Mouse (Mus musculus) testis, postnatal 14 days (tissue): ENCODE measurements around the gene Rps11.

ENCODE experiments used
- DNase-seq: peaks from one replicate; pipeline ENCODE4 v3.0.0; 2021; ENCODE audit warnings: low spot score

Gene Rps11

DNA sequence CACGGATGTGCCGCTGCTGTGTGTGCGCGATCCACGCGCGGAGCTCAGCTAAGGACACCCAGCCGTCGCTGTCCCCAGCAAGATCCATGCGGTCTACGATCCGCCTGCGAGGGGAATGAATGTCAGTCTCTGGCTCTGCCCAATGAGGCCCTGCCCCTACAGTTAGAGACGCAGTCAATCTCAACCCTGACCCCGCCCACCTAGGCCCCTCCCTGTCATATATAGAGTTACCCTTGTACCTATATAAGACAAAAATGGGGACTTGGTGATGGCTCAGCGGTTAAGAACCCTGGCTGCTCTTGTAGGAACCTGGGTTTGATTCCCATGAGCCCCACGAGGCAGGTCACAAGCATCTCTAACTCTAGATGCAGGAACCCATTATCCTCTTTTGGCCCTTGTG is 35.6 kb downstream of the Rps11 start:
- no peak for DNase-seq

DNA sequence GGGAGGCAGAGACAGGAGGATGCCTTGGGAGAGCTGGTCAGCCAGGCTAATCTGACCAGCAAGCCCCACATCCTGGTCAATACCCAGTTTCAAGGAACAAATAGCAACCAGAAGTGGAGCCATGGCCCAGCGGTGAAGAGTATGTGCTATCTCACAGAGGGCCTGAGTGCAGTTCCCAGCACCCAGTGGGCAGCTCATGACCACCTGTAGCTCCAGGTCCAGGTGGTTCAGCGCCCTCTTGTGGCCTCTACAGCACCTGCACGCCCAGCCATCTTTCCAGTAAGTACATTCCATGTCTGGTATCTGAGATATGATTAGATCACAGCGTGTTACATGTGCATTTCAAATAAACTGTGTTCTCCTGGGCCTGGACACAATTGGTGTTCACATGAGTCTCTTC is 38.2 kb downstream of the Rps11 start:
- DNase-seq, result no peak

DNA sequence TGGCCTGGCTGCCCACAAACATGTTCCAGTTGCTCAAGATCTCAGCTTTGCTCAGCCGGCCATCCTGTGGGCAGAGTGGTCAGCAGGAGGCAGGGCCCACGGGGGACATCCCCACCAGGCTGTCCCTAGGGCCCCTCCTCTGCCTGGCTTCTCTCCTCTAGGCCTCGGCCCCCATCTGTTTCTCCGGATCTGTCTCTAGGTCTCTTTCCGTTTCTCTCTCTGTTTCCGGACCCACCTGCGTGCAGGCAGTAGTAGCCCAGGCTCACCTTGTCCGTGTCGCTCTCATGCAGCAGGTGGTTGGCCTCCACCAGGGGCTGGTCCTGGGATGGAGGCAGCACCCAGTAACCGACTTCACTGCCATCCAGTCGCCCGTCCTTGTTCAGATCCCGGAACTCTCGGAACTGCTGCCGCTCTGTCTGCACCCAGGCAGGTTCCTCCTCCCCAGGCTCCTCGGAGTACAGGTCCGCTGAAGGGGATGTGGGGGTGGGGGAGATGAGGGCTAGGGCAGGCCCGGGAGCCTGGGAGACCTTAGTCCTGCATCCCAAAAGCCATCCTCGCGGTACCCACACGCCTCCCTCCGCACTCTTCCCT is 40.8 kb downstream of the Rps11 start:
- DNase-seq, result no peak

DNA sequence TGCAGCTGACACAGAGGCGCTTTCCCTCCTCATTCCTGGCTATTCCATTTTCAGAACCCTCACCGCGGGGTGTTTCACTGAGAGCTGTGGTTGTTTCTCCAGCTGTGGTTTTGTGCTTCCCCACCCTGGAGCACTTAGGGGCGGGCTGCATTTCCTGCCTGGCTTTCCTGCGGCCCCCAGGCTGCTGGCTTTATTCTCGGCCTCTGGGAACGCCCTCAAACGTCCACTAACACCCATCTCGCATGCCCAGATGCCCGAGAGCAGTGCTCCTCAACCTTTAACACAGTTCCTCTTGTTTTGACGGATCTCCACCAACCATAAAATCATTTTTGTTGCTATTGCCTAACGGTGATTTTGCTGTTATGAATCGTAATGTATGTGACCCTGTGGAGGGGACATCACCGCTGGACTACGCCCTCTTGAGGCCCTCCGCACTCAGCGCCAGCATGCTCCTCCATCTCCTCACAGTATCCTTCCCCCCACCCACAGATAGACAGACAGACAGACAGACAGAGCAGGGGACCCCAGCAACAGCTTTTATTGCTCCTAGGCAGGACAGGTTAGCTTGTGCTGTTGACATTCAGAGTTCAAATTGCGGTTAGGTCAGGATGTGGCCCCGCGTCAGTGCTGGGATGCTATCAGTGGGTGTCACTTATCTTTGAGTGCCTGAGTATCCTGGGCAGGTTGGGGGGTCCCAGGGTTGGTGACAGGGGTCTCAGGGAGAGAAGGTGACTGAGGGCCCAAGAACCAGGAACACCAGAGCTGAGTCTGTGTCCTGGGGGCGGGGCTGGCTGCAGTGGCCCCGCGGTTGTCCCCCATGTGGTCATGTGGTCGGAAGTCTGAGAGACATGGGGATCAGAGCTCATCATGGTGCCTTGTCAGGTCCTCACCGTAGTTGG is 41.6 kb downstream of the Rps11 start:
- no peak for DNase-seq

DNA sequence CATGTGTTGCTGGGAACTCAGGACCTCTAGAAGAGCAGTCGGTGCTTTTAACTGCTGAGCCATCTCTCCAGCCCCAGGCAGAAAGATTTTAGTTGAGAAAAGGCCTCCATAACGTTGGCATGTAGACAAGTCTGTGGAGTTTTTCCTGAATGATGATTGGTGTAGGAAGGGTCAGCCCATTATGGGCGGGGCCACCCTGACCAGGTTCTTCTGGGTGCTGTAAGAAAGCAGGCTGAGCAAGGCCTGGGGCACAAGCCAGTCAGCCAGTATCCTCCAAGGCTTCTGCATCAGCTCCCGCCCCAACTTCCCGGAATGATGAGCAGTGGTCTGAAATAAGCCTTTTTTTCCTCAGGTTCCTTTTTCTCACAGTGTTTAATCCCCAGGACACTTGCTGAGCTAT is 43.2 kb downstream of the Rps11 start:
- no peak for DNase-seq

DNA sequence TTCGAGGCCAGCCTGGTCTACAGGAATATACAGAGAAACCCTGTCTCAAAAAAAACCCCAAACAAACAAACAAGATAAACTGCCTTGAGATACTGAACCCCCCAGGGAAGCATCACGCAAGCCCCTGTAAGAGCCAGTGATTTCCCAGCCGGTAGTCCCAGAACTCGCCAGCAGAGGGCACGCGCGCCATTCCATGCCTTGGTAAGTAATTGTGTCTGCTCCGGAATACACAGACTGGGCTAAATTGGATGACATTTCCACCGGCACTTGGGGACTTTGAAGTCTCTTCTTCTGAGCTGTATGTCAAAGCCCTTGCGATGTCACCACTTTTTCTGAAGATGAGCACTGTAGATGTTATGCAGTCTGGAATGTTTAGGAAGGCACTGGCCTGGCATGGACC is 44.4 kb downstream of the Rps11 start:
- peak; percentile 80 for DNase-seq

DNA sequence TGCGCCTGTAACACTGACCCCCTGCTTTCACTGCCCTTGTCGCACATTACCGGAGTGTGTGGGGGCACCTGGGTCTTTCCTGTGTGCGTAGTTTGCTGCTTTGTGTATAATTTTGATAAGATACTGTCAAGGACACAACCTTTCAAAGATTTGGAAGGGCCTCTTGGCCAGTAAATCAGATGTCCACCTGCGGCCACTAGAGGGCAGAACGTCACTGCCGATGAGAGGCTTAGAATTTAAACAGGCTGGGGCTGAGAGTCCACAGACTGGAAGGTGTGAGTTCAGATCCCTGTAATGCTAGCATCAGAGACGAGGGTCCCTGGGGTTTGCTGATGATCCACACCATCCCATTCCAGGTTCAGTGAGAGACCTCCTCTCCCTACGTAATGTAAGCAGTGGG is 45.7 kb downstream of the Rps11 start:
- DNase-seq, result no peak

DNA sequence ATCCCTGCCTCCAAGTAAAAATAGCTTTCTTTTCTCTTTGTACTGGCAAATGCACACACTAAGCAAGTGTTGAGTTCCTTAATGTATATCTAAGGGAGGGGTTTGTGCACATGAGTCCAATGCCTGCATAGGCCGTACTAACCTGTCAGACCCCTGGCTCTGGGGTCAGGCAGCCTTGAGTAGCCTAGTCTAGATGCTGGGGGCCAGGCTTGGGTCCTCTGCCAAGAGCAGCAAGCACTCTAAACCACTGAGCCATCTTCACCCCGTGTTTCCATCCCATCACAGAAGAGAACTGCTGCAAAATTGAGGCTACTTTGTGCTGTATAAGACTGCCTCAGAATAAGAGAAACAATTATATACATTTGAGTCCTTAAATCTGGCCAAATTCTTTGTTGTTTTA is 46.4 kb downstream of the Rps11 start:
- DNase-seq, result no peak

DNA sequence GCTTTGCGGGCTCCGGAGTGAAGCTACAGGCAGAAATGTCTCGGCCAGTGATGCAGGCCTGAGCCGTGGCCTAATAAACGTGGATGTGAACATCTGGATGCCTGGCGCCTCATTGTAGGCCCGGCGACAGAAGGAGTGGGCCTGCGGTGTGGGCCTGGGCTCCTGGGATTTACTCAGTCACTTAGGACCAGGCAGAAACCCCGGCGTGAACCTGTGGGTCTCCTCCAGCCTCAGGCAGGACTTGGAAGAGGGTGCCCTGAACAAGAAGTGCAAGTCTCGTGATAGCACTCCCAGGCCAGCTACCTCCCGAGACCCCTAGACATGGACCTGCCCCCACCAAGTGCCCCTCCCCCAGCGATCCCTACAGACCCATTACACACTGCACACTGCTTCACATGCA is 46.9 kb downstream of the Rps11 start:
- DNase-seq, result no peak

DNA sequence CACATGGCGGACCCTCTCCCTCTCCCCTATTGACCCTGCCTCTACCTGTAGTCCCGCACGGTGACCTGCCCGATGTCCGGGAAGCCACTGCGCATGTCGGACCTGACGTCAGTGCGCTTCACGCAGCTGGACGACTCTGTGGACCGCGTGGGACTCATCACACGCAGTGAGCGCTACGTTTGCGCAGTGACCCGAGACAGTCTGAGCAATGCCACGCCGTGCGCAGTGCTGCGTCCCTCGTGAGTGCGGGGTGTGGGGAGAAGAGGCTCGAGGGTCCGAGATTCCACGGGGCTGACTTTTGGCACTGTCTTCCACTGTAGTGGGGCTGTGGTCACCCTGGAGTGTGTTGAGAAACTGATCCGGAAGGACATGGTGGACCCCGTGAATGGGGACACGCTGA is 47.7 kb downstream of the Rps11 start:
- no peak for DNase-seq

DNA sequence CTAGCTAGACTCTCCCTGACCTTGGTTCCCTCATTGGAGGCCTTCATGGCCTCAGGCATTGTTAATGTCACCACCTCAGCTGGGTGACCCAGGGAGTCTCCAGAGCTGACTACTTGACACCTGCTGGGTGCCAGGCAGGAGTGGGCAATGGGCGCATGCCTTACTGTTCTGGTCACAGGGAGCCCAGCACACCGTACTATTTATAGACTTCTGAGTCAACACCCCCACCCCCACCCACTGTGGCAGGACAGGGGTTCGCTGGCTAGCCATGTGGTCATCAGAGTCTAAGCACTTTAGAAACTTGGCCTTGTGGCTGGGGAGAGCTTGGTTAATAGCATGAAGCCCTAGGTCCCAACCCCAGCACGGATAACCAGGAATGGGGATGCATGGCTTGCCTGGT is 48.8 kb downstream of the Rps11 start:
- no peak for DNase-seq

DNA sequence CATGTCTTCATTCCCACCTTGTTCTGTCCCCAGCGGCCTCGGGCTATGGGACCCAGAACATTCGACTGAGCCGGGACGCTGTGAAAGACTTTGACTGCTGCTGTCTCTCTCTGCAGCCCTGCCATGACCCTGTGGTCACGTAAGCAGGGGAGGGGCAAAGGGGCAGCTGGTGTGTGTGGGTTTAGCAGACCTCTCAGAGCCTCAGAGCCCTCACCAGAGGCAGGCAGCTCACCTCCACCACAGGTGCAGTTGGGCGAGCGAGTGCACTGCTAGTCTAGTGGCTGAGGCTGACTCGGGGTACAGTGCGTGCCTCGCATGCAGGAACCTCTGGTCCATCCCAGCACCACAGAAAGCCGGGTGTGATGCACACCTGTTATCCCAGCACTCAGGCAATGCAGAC is 50.3 kb downstream of the Rps11 start:
- no peak for DNase-seq

DNA sequence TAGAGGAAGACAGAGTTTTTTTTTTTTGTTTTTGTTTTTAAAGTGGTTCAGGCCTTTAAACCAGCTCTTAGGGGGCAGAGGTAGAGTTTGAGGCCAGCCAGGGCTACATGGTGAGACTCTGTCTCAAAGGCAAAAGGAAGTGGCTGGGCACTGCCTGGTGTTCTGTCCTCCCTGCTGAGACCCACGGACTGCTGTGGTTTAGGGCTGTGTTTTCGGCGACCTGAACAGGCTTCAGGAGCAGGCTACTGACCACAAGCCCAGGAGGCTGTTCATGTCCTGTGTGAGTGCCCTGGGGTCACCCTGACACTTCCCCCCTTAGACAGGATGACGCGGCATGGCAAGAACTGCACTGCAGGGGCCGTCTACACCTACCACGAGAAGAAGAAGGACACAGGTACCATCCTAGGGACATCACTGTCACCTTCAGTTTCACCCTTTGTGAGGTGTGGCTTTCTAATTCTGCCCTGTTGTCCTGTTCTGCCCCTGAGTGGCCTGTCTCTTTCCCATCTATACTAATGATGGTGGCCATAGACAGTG is 51.0 kb downstream of the Rps11 start:
- DNase-seq, result no peak
